Mouse (Mus musculus) kidney, adult 18-20 months (tissue): Measurements from ENCODE around the gene Gm8300.
"Not testable (repeated sequence)": the region's sequence is repeated elsewhere in the genome, so short reads cannot be mapped to it uniquely, and the experiment has no call there.

Experiments used
- DNase-seq: peaks from one replicate; pipeline ENCODE4 v3.0.0; 2021

Gene Gm8300

GRCm38 (mm10) chr12:87514016-87514415 is at the start of gene Gm8300:
TSS of gene Gm8300 (plus strand) at chr12:87514316.
- not testable (repeated sequence) for DNase-seq

DNA sequence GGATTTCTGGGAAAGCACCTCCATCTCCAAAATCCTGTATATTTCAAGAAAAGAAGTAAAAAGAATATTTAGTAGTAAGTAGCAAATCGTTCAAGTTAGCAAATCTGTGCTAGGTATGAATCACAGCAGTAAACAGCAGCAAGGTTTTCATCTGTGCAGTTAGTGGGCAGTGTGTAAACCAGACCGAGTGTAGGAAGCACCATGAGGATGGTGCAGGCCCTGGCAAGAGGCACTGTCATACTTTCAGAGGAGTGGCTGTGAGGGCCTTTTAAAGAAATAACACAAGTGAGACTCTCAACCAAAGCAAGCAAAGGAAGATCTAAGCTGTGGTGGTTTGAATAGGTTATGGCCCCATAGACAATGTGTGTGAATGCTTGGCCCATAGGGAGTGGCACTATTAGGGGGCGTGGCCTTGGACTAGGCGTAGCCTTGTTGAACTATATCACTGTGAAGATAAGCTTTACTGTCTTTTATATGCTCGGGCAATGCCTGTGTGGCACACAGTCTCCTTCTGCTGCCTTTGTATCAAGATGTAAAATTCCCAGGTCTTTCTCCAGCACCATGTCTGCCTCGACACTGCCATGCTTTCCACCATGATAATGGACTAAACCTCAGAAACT is 49.3 kb upstream of the Gm8300 start:
- no peak for DNase-seq

- no peak for DNase-seq
These were observed 43.6 kb upstream of the Gm8300 start for GRCm38 (mm10) chr12:87470263-87471136.

DNA sequence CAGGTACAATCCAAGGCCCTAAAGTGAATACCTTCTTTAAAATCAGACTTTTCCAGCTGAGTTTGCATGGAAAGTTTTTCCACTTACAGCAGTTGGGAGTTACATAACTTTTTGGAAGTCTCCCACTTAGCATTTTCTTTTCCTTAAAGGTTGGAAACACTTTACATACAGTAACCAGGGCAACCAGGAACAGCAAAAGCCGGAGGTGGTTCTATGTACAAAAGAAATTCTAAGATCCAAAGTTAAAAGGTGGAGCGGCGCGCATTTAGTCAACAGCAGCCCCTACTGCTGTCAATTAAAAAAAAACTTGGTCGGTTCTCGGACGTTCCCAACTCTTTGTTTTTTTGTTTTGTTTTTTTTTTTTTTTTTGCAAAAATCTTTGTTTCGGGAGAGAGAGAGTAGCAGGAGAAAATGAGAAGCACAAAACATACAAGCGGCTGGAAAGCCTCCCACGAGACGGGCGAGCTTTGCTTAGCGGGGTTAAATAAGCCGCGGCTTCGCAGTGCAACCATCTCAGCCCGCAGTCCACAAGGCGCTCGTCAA is 42.6 kb upstream of the Gm8300 start:
- no peak for DNase-seq

GRCm38 (mm10) chr12:87471964-87472786 is 41.9 kb upstream of the Gm8300 start, which contains the start of gene Snw1:
TSS of gene Snw1 (minus strand) at chr12:87472274.
- peak; percentile 93 for DNase-seq

DNA sequence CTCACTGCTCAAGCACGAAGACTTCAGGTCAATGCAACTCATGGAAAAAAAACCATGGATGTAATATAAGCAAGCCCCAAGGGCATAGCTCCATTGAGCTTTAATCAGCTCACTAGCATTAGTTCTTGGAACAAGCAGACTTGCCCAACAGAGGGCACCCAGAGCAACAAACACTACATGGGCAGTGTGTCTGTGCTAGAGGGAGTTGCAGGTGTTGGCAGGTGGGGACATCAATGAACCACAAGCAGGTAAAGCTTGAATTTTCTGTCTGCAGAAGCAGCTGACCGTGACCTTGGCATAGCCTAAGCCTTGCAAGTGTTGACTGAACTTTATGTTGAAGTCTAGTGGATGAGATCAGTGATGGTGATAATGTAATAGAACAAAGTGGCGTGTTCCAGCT is 39.4 kb upstream of the Gm8300 start:
- no peak for DNase-seq

GRCm38 (mm10) chr12:87482482-87482881 is 31.6 kb upstream of the Gm8300 start:
- DNase-seq, result not testable (repeated sequence)

- not testable (repeated sequence) for DNase-seq
These were observed 25.4 kb upstream of the Gm8300 start for GRCm38 (mm10) chr12:87488683-87489082.

DNA sequence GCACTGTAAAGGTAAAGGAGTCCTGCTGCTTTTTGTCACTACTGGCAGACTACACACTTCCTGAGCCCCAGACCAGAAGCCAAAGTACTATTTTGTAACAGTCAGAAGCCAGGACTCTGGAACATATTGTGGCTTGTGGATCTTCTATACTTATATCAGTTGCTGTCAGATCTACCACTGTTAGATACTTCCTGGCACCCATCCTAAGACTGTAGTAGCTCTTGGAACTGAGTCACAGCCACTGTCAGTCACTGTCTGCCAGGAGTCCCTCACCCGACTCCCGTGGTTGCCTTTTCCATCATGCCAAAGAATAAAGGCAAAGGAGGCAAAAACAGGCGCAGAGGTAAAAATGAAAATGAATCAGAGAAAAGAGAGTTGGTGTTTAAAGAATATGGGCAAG is 19.7 kb upstream of the Gm8300 start, which contains the start of gene Gm5788:
TSS of gene Gm5788 (plus strand) at position 301 of the 400 bp plus-strand sequence.
- not testable (repeated sequence) for DNase-seq

- peak; percentile 7 for DNase-seq
These were observed 5.5 kb downstream of the Gm8300 start for GRCm38 (mm10) chr12:87519616-87520015.

DNA sequence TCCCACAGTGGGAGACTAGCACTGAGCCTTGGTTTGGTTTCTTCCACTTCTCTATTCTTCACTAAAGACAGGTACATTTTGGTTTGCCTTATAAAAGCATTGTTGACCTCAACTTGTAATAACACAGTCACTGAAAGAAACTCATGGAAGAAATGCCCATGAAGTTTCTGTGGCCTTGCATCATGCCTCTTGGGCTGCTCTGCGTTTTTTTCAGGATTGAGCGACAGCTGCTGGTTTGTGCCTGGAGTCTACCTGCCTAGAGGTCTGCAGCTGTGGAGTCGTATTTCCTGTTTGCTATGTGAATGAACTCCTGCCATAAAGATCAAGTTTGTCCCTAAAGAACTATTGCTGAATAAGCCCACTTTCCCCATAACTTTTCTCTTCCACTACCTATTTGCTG is 29.8 kb downstream of the Gm8300 start:
- DNase-seq, result no peak

- not testable (repeated sequence) for DNase-seq
These were observed 36.5 kb downstream of the Gm8300 start for GRCm38 (mm10) chr12:87550628-87551027.
